Mouse (Mus musculus): ENCODE results near the gene Dock6. TPM values are rescaled to one million over a fixed set of nuclear protein-coding genes. Genes with fewer than 3 reads are reported as not detected.
"Not testable (repeated sequence)": the region's sequence is repeated elsewhere in the genome, so short reads cannot be mapped to it uniquely, and the experiment has no call there.

Dock6 gene
- 10 to 100 TPM; 74.7 to 79.1 TPM for total RNA-seq (2021)
- long read RNA-seq, experiment 1, partial matches to known transcripts, result 5 of 11 reads
- long read RNA-seq, experiment 1, other reads (novel, unspliced or antisense), result 6 of 11 reads
- long read RNA-seq, experiment 2, partial matches to known transcripts, result 5 of 9 reads
- long read RNA-seq, experiment 2, other reads (novel, unspliced or antisense), result 4 of 9 reads

DNA sequence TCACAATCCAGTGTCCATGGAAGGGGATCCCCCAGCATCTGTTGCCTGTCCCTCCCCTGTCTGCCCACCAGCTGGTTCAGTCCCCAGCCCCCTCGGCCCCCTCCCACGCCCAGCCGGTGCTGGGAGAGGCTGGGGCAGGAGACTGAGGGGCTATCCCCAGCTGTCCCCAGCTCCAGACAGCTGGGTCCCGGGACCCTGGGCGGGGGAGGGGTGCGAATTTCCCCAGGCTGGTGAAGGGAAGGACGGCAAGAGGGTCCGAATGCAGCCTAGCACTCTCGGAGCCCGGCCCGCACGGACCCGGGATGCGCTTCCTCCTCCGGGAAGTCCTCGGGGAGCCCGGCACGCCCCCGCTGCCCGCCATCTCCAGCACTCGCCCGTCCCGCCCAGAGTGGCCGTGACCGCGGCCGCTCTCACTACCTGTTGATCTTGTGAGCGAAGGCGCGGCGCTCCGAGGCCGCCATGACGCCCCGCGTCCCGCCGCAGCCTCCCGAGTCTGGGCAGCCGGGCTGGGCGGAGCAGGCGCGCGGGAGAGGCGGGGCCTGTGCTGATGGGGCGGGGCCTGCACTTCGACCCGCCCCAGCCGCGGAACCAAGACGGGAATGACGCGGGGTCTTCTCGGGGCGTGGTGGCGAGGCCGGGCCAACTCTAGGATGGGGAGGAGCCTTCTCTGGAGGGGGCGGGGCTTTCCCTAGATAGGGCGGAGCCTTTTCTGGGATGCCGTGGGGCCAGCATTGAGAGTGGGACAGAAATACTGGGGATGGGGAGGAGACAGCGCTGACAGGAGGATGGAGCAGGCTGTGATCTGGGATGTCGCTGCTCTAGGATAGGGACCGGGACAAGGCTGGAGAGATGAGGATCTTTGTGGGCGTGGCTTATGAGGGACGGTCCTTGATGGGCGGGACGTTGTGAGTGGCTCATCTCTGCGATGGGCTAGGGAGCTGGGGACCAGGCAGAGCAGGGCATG is at the start of gene Dock6:
Dock6 (minus strand) TSS at position 508 of the 964 bp plus-strand sequence.
- DNase-seq (ENCODE audit: low spot score in 2 of 2), result peak; percentile 81 to 84

DNA sequence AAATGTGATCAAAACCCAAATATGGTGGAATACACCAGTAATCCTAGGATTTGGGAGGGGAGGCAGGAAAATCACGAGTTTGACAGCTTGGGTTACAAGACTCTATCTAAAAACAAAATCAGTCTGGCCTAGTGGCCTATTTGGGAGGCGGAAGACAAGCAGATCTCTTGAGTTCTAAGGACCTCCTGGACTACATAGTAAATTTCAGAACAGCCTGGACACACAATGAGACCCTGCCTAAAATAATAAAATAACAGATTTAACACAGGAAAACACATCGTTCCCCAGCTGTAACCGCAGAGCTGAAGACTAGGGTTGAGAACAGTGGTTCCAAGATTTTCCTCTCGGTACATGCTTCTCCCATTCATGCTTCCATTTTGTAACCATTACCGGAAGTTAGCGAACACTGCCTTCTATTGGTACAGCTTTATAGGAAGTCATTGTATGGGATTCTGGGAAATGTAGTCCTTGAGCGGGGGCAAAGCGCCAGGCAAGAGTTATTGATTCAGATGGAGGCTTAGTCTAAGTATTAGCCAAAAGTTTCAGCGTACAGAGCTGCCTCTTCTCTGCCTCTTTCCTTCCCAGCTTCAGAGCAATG is 48.9 kb upstream of the Dock6 start:
- DNase-seq (ENCODE audit: low spot score in 2 of 2), result peak in 1 of 2 experiments; percentile 29

DNA sequence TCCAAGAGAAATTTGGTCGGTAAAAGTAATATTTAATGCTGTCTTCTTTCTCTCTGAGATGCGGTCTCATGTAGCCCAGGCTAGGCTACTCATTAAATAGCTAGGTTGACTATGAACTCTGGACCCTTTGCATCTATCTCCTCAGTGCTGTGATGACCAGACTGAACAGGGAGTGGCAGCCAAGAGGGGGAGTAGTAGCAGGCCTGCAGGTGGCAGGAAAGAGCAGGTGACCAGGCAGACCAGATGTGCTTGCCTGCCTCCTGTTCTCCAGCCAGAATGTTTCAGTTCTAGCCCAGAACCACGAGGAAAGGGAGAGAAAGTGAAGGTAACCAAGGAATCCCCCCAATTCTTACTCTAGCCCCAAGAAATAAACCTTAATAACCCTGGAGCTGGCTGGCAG is 36.8 kb upstream of the Dock6 start:
- no peak for DNase-seq (ENCODE audit: low spot score in 2 of 2)

DNA sequence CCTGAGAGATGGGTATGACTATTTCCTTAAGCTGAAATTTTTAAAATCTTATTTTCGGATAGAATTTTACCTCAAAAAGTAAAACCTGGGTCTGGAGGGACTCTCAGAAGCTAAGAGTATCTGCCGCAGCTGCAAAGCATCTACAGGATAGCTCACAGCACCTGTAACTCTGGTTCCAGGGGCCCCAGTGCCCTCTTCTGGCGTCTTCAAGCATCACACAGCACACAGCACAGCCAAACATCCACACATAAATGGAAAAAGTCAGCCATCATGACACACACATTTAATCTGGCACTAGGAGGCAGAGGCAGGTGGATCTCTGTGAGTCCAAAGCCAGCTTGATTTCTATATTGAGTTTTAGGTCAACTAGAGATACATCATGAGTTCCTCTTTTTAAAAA is 24.2 kb upstream of the Dock6 start:
- DNase-seq (ENCODE audit: low spot score in 2 of 2), result no peak

DNA sequence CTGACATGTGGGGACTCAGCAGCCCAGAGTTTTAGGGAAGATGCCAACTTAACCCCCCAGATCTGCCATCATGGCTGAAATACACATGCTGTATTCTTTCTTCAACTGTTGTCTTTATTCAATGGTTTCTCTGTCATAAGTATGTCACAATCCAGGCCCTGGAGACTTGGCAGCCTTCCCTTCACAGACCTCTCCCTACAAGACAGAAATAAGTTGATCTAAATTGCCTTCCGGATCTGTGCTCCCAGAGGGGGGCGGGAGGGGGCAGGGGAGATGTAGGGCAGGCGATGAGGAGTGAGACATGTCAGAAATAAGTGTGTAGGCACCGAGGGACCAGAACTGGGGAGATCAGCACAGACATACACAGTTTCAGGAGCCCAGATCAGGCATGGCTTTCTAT is 19.8 kb upstream of the Dock6 start:
- DNase-seq (ENCODE audit: low spot score in 2 of 2), result no peak

DNA sequence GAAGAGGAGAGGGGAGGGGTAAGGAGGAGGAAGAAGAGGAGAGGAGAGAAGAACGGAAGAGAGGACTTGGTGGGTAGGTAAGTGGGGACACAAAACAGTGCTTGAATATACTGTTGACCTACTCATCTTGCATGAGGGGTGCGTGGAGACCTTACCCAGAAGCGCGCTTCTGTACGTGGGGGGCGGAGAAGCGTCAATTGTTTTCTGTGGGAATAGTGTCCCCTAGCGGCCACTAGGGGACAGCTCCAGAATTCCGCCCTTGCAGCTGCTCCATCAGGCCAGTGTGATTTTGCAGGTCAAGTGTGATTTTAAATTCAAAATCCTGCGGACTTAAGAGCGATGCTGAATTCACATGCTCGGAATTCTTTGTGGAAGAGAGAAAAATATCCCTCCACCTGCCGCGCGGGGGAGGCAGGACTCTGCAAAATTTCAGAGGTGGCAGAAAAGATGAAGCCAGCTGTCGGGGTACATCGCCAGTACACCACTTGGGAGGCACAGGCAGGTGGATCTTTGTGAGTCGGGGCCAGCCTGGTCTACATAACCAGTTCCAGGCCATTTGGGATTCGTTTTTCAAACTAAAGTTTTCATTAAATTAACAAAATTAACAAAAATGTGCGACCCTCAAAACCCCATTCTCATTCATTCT is 18.6 kb upstream of the Dock6 start:
- DNase-seq (ENCODE audit: low spot score in 2 of 2), result no peak

DNA sequence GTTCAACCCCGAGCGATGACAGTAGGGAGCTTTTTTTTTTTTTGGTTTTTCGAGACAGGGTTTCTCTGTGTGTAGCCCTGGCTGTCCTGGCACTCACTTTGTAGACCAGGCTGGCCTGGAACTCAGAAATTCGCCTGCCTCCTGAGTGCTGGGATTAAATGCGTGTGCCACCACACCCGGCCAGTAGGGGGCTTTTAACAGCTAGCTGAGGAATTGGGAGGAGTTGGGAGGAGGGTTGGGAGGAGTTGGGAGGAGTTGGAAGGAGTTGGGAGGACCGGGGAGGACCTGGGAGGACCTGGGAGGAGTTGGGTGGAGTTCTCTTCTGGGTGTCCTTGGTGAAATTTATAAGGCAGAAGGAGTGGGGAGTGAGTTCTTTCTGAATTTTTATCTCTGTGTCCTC is 16.9 kb upstream of the Dock6 start:
- peak in 1 of 2 experiments; percentile 38 for DNase-seq (ENCODE audit: low spot score in 2 of 2)

DNA sequence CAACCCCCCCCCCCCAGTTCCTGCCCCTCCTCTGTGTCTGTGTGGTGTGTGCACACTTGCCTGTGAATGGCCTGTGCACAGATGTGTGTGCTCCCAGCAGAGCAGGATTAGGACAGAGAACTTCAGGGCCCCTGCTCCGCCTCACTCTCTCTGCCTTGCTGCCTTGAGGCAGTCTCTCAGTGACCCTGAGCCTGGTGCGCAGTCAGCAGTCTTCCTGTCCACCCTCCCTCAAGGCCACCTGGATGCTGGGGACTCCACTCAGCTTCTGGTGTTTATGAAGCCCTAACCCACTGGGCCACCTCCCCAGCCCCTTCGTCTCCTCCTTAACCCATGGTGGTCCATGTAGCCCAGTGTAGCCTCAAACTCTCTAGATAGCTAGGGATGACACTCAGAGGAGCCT is 15.3 kb upstream of the Dock6 start:
- DNase-seq (ENCODE audit: low spot score in 2 of 2), result no peak

DNA sequence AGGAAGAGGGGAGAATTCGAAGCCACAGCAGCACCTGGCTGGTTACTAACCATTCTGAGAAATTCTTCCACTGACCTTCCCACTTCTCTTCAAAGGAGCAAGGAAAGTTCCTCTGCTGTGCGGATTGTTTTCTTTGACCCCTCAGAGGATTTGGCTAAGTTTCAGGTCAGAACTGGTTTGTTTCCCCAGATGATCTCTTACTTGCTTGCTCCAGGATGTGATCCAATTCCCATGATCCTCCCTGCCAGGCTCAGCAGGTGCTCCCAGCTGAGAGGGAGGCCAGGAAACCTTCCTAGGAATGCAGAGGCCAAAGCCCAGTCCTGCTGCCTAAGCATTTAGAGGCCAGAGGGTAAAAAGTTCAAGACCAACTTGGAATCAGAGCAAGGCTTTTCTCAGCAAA is 14.2 kb upstream of the Dock6 start:
- no peak for DNase-seq (ENCODE audit: low spot score in 2 of 2)

DNA sequence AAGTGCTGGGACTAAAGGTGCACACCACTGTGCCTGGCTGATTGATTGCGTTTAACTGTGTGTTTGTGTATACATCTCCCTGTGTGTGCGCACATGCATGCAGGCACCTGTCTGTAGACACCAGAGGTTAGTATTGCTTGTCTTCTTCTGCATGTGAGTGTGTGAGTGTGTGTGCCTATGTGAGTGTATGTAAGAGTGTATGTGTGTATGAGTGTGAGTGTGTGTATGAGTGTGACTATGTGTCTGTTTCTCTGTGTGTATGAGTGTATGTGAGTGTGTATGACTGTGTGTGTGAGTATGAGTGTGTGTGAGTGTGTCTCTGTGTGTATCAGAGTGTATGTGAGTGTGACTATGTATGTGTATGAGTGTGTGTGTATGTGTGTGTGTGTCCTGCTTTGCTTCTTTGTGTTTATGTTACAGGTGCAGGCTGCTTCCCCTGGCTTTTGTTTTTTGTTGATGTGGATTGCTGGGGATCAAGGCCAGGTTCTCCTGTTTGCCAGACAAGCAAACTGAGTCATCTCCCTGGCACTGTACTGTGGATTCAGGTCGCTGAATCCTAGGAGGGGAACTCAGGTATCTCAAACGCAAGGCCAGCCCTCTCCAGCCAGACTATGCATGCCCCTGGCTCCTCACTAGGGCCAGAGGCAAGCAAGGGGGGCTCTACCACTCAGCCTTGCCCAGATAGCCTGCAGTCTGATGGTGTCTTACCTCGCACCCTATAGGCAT is 13.4 kb upstream of the Dock6 start:
- no peak for DNase-seq (ENCODE audit: low spot score in 2 of 2)

DNA sequence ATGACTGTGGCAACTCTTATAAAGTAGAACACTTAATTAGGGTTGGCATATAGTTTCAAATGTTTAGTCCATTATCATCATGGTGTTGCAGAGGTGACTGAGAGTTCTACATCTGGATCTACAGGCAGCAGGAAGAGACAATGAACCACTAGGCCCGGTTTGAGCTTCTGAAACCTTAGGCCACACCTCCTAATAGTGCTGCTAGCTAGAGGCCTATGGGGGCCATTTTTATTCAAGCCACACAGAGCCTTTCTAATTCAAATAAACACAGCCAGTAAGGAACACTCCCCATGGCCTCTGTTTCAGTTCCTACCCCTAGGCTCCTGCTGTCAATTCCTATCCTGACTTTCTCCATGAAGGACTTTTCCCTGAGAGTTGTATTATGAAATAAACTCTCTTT is 9.7 kb upstream of the Dock6 start:
- DNase-seq (ENCODE audit: low spot score in 2 of 2), result no peak

DNA sequence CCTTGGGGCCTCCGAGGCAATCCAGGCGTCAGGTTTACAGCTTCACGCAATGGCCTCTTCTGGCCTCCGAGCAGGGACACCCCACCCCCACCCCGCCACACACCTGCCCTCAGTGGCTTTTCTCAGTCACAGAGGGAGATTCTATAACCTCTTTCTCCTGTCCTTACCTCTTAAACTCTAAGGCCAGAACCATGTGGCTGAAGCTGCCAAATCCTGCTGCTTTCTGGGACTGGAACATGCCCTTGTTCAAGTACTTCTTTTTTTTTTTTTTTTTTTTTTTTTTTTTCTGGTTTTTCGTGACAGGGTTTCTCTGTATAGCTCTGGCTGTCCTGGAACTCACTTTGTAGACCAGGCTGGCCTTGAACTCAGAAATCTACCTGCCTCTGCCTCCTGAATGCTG is 7.9 kb upstream of the Dock6 start:
- not testable (repeated sequence) for DNase-seq (ENCODE audit: low spot score in 2 of 2)

DNA sequence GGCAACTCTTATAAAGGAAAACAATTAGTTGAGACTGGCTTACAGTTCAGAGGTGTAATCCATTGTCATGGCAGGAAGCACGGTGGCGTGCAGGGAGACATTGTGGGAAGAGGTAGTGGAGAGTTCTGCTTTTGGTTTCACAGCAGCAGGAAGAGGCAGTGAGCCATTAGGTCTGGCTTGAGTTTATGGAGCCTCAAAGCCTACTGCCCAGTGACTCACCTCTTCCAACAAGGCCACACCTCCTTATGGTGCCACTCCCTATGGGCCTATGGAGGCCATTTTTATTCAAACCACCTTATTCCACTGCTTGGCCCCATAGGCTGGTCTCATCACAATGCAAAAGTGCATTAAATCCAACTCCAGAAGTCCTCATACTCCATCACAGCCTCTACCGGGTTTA is 7.2 kb upstream of the Dock6 start:
- DNase-seq (ENCODE audit: low spot score in 2 of 2), result no peak

DNA sequence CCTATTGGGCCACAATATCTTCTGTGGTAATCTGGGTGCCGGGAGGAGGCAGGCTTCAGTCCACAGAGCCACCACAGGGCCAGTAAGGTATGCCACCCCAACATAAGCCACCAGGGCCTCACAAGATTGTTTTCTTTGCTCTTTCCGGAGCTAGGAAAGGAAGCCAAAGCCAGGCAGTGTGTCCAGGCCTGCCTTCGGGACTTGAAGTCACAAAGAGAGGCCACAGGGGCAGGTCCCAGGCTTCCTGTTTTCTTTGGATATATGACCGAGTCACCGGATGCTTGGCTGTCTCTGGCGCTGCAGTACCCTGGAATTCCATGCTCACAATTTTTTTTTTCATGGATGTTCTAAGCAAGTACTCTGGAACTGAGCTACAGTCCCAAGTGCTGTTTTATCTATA is 5.6 kb upstream of the Dock6 start:
- DNase-seq (ENCODE audit: low spot score in 2 of 2), result no peak

DNA sequence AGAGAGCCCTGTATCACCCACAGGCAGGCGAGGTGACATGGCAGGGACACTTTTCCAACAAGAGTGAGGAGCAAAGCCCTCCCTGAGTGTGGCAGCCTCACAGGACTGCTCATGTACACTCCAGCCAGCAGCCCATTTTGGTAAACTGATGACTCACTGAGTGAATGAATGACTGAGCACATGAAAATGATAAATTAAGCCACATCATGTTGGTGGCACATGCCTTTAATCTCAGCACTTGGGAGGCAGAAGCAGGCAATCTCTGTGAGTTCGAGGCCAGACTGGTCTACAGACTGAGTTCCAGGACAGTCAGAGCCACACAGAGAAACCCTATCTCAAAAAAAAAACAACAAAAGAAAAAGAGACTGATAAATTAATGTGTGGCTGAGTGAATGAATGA is 5.1 kb upstream of the Dock6 start:
- no peak for DNase-seq (ENCODE audit: low spot score in 2 of 2)

DNA sequence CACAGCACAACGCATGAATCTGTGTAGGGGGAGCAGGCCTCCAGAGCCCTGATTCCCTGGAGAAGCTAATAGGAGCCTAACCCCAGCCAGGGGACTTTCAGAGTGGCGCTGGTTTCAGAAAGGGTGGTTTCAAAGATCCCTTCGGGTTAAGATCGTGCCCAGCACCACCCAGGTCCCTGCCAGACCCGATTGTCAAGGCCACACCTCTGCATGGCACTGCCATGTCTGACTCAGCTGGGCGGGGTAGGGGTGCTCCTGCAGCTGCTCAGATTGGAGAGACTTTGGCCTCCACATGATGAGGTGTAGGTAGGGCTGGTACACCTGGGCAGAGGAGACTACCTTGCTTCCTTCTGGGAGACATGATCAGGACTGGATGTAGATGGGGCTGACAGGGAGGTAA is 2.5 kb upstream of the Dock6 start:
- no peak for DNase-seq (ENCODE audit: low spot score in 2 of 2)

DNA sequence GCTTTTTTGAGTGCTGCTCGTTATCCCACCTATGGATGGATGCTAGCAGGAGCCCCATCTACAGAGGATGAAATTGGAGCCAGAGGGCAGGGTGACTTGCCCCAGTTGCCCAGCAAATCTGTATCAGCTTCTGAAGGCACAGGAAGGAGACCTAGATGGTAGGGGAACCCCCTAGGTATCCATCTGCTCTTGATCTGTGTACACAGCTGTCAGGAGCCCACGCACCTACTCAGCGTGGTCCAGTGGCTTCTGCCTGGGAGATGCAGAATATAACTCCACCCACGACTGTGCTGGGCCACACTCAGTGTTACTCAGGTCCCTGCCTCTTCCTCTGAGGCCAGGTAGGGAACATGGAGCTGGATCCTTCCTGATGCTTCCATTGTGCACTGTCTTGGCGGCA is 1.5 kb upstream of the Dock6 start:
- DNase-seq (ENCODE audit: low spot score in 2 of 2), result no peak

DNA sequence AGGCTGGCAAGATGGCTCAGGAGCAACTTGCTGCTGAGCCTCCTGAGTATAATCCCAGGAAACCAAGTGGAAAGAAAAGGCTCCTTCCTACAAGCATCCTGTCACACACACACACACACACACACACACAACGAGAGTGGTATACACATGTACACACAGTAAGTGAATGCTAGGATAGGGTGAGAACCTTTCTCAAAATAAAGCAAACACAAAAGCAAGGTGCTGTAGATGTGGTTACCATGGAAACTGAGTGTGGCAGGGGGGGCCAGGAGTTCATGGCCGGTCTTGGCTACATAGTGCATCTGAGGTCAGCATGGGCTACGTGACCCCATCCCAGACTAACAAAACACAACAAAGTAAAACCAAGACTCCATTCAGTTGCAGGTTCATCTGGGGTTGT is 1.4 kb downstream of the Dock6 start:
- no peak for DNase-seq (ENCODE audit: low spot score in 2 of 2)

DNA sequence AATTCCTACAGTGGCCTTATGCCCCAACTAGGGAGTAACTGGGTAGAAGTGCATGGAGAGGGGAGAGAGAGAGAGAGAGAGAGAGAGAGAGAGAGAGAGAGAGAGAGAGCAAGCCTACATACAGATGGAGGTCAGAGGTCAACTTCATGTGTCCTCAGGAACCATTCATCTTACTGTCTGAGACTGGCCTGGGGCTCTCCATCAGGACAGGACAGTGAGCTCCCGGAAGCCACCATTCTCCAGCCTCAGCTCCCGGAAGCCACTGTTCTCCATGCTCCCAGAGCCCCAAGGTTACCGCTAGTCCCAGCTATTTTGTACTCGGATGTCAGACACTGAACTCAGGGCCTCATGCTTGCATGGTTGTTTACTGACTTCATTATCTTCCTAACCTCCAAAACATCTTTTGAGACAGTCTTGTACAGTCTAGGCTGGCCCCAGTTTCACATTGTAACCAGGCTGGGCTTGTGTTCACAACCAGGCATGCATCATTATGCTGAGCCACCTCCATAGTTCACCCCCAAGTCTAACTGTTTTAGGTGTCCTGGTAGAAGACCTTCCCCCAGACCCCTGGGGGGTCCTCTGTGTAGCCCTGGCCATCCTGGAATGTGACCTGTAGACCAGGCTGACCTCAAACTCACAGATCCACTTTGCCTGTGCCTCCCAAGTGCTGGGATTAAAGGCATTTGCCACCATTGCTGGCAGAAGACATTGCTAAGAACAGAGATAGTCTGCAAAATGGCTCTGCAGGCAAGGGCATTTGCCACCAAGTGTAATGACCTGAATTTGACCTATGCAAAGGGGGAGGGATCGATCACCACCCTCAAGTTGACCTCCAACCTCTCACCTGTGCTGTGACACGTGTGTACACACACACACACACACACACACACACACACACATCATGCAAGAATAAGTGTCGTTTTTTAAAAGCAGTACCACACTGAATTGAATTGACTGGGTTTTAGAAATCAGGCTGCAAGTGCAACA is 2.5 kb downstream of the Dock6 start:
- no peak for DNase-seq (ENCODE audit: low spot score in 2 of 2)

DNA sequence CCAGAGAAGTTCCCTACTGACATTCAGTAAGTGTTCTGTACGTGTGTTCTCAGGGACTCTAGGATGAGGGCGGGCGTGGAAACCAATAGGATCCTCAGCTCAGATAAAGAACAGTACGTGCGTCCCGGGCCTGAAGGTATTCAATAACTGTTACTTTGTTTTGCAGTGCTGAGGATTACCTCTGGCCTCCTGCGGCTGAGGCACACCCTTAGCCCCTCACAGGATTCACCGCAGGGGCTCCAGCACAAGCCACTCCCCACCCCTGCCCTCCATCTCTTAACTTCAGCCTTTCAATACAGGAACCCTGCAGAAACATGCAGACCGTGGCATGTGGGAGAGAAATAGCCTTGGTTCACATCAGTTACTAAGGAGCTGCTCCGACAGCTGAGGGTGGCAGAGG is 4.5 kb downstream of the Dock6 start:
- DNase-seq (ENCODE audit: low spot score in 2 of 2), result no peak
